Mouse (Mus musculus) ovary, postnatal 10 days (tissue): ENCODE measurements around the gene Tenm3.
"Not testable (repeated sequence)": the region's sequence is repeated elsewhere in the genome, so short reads cannot be mapped to it uniquely, and the experiment has no call there.

Experiments used
- DNase-seq: peaks from one replicate; pipeline ENCODE4 v3.0.0; 2022; ENCODE audit warnings: low spot score

Gene Tenm3

GRCm38 (mm10) chr8:48203611-48204010 is 640.1 kb downstream of the Tenm3 start:
- no peak for DNase-seq

GRCm38 (mm10) chr8:48203161-48203560 is 640.6 kb downstream of the Tenm3 start:
- DNase-seq, result no peak

- no peak for DNase-seq
These were observed 641.1 kb downstream of the Tenm3 start for GRCm38 (mm10) chr8:48202632-48203031.

GRCm38 (mm10) chr8:48199171-48199570 is 644.6 kb downstream of the Tenm3 start:
- DNase-seq, result no peak

- DNase-seq, result no peak
These were observed 647.8 kb downstream of the Tenm3 start for GRCm38 (mm10) chr8:48195971-48196370.

- no peak for DNase-seq
These were observed 655.2 kb downstream of the Tenm3 start for GRCm38 (mm10) chr8:48188586-48188985.

- DNase-seq, result no peak
These were observed 660.0 kb downstream of the Tenm3 start for GRCm38 (mm10) chr8:48183758-48184157.

- no peak for DNase-seq
These were observed 662.8 kb downstream of the Tenm3 start for GRCm38 (mm10) chr8:48181000-48181399.

GRCm38 (mm10) chr8:48180146-48180545 is 663.6 kb downstream of the Tenm3 start:
- DNase-seq, result not testable (repeated sequence)

GRCm38 (mm10) chr8:48178993-48179392 is 664.8 kb downstream of the Tenm3 start:
- no peak for DNase-seq

GRCm38 (mm10) chr8:48177876-48178275 is 665.9 kb downstream of the Tenm3 start:
- no peak for DNase-seq
